Mouse (Mus musculus): ENCODE measurements around the gene Pepd. TPM values are rescaled to one million over a fixed set of nuclear protein-coding genes. Genes with fewer than 3 reads are reported as not detected.

Pepd gene
- total and polyA plus RNA-seq, 3 experiments: 29.7 to 48.0 TPM; not detected in 1

DNA sequence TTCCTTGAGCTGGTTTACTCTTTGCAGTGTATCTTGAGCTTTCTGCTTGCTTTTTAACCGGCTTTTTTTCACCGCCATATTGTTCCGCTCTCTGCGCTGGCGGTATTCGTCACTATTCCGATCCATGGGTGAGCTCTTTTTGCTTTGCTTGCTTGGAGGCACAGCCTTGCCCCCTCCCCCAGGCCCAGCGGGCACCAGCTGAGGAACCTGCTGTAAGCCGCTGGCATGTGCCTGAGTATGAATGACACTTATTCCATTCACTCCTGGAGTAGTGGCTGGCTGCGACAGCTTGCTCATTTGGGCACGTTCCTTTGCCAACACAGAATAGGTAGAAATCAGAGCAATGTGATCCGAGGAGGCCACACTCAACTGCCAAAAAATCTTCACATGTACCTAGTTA, 138.4 kb downstream of the Pepd start:
- H3K9ac ChIP-seq (ENCODE audit: control insufficient read depth, low read depth, low read length, poor library complexity, severe bottlenecking): no peak overlapping the region
- H3K36me3 ChIP-seq (ENCODE audit: control insufficient read depth in 1 of 2, insufficient read depth in 2 of 2, low read length in 2 of 2): peaks cover 24 to 25% of the 10 kb centered on the region in 2 experiments
- no peak overlapping the region for H3K27ac ChIP-seq (ENCODE audit: control insufficient read depth, low read depth, low read length)
- TF ChIP-seq MEF2A (IDR thresholded peaks at IDR 0.05; ENCODE audit: extremely low read depth, insufficient replicate concordance, low read depth, low read length, poor library complexity, severe bottlenecking) (no peak), CHD1 (IDR thresholded peaks at IDR 0.05; ENCODE audit: low read depth, low read length) (no peak), TCF12 (IDR thresholded peaks at IDR 0.05; ENCODE audit: low read depth, low read length) (no peak), MYC (IDR thresholded peaks at IDR 0.05; ENCODE audit: low read depth, low read length) (no peak), ETS1 (IDR thresholded peaks at IDR 0.05; ENCODE audit: low read depth, low read length) (no peak), BHLHE40 (IDR thresholded peaks at IDR 0.05; ENCODE audit: borderline replicate concordance, low read depth, low read length) (no peak), SIN3A (IDR thresholded peaks at IDR 0.05; ENCODE audit: low read length) (no peak), USF2 (IDR thresholded peaks at IDR 0.05; ENCODE audit: borderline replicate concordance in 1 of 2, insufficient read depth in 1 of 2, low read depth in 1 of 2, low read length in 2 of 2) (no peak), TAL1 (IDR thresholded peaks at IDR 0.05; ENCODE audit: low read length) (no peak), EP300 (IDR thresholded peaks at IDR 0.05; ENCODE audit: low read depth in 1 of 2, low read length in 2 of 2) (no peak), MYB (IDR thresholded peaks at IDR 0.05; ENCODE audit: low read depth, low read length) (no peak), CTCF (IDR thresholded peaks at IDR 0.05 in 2 of 3, conservative IDR thresholded peaks at IDR 0.05 in 1 of 3; ENCODE audit: control insufficient read depth in 1 of 3, insufficient read depth in 1 of 3, low read depth in 2 of 3, low read length in 3 of 3, poor library complexity in 1 of 3, severe bottlenecking in 1 of 3) (no peak), KAT2A (conservative IDR thresholded peaks at IDR 0.05; ENCODE audit: low read depth, low read length) (no peak)
- DNase-seq (ENCODE audit: low read depth, low spot score): no peak
- H3K4me3 ChIP-seq (ENCODE audit: control insufficient read depth in 1 of 2, insufficient read depth in 1 of 2, low read depth in 2 of 2, low read length in 2 of 2): no peak overlapping the region
- H3K79me2 ChIP-seq (ENCODE audit: control insufficient read depth, insufficient read depth, low read length, poor library complexity): peaks cover 53% of the 10 kb centered on the region
- H3K9me3 ChIP-seq (replicated peaks; ENCODE audit: insufficient read depth, low read length): no peaks in the 10 kb centered on the region
- H3K27me3 ChIP-seq (ENCODE audit: control insufficient read depth in 1 of 2, insufficient read depth in 2 of 2, low read length in 2 of 2): no peaks in the 10 kb centered on the region
- H3K4me1 ChIP-seq (ENCODE audit: control insufficient read depth in 1 of 2, insufficient read depth in 2 of 2, low read length in 2 of 2): peaks cover 0 to 9% of the 10 kb centered on the region in 2 experiments; a peak in 3 of 4 replicates

DNA sequence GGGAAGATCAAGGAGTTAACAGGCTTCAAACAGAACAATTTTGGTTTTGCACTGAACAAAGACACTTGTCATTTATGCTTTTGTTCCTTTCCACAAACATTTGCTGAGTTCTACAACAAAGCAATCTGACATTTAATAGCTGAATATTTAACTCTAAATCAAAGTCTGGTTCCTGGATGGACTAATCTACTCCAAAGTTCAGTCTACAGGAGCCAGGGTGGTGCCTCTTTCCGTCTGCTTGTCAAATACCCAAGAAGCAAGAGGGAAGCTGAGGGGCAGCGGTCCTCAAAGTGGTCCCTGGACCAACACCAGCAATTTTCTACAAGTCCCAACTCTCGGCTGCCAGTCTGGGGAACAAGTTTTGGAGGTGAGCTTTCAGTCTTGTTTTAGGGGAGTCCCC, 141.0 kb downstream of the Pepd start:
- Histone ChIP-seq H3K27me3 (ENCODE audit: control insufficient read depth in 1 of 2, insufficient read depth in 2 of 2, low read length in 2 of 2) (no peaks in the 10 kb centered on the region), H3K27ac (ENCODE audit: control insufficient read depth, low read depth, low read length) (no peak overlapping the region), H3K9me3 (replicated peaks; ENCODE audit: insufficient read depth, low read length) (no peaks in the 10 kb centered on the region), H3K4me3 (ENCODE audit: control insufficient read depth in 1 of 2, insufficient read depth in 1 of 2, low read depth in 2 of 2, low read length in 2 of 2) (no peak overlapping the region), H3K36me3 (ENCODE audit: control insufficient read depth in 1 of 2, insufficient read depth in 2 of 2, low read length in 2 of 2) (peaks cover 18 to 29% of the 10 kb centered on the region in 2 experiments), H3K4me1 (ENCODE audit: control insufficient read depth in 1 of 2, insufficient read depth in 2 of 2, low read length in 2 of 2) (peaks cover 5 to 16% of the 10 kb centered on the region in 2 experiments), H3K9ac (ENCODE audit: control insufficient read depth, low read depth, low read length, poor library complexity, severe bottlenecking) (no peak overlapping the region), H3K79me2 (ENCODE audit: control insufficient read depth, insufficient read depth, low read length, poor library complexity) (peaks cover 58% of the 10 kb centered on the region)
- no peak for TF ChIP-seq ELF1 (IDR thresholded peaks at IDR 0.05; ENCODE audit: low read depth, low read length)
- no peak for TF ChIP-seq CTCF (IDR thresholded peaks at IDR 0.05 in 2 of 3, conservative IDR thresholded peaks at IDR 0.05 in 1 of 3; ENCODE audit: control insufficient read depth in 1 of 3, insufficient read depth in 1 of 3, low read depth in 2 of 3, low read length in 3 of 3, poor library complexity in 1 of 3, severe bottlenecking in 1 of 3)
- no peak for TF ChIP-seq USF2 (IDR thresholded peaks at IDR 0.05; ENCODE audit: borderline replicate concordance in 1 of 2, insufficient read depth in 1 of 2, low read depth in 1 of 2, low read length in 2 of 2)
- TF ChIP-seq POLR2AphosphoS2 (IDR thresholded peaks at IDR 0.05; ENCODE audit: low read length): no peak
- TF ChIP-seq NELFE (IDR thresholded peaks at IDR 0.05; ENCODE audit: low read depth, low read length): no peak
- no peak for TF ChIP-seq ZMIZ1 (IDR thresholded peaks at IDR 0.05; ENCODE audit: low read depth, low read length)
- TF ChIP-seq POLR2AphosphoS5 (IDR thresholded peaks at IDR 0.05; ENCODE audit: borderline replicate concordance, low read depth, low read length): no peak
- TF ChIP-seq TCF12 (IDR thresholded peaks at IDR 0.05; ENCODE audit: low read depth, low read length): no peak
- TF ChIP-seq CHD2 (IDR thresholded peaks at IDR 0.05; ENCODE audit: low read length): no peak
- TF ChIP-seq HCFC1 (IDR thresholded peaks at IDR 0.05; ENCODE audit: low read depth, low read length): no peak
- TF ChIP-seq UBTF (IDR thresholded peaks at IDR 0.05; ENCODE audit: borderline replicate concordance, insufficient read depth, low read depth, low read length): no peak
- no peak for TF ChIP-seq SIN3A (IDR thresholded peaks at IDR 0.05; ENCODE audit: low read length)
- no peak for TF ChIP-seq USF1 (IDR thresholded peaks at IDR 0.05; ENCODE audit: low read depth, low read length)
- TF ChIP-seq MXI1 (IDR thresholded peaks at IDR 0.05; ENCODE audit: low read depth, low read length): no peak
- TF ChIP-seq GATA1 (IDR thresholded peaks at IDR 0.05; ENCODE audit: low read depth, low read length): no peak
- no peak for TF ChIP-seq BHLHE40 (IDR thresholded peaks at IDR 0.05; ENCODE audit: borderline replicate concordance, low read depth, low read length)
- TF ChIP-seq JUND (IDR thresholded peaks at IDR 0.05; ENCODE audit: low read depth, low read length): no peak
- TF ChIP-seq ZKSCAN1 (IDR thresholded peaks at IDR 0.05; ENCODE audit: low read depth, low read length): no peak
- TF ChIP-seq EP300 (IDR thresholded peaks at IDR 0.05; ENCODE audit: low read depth in 1 of 2, low read length in 2 of 2): no peak
- no peak for DNase-seq (ENCODE audit: low read depth, low spot score)

Measured in MEL (cell line).